Mouse (Mus musculus): ENCODE results near the gene Krtap28-10.

Krtap28-10 gene

GRCm38 (mm10) chr1:83042380-83042779 lies at the start of gene Krtap28-10:
Gene Krtap28-10, minus strand, starts transcription at chr1:83042480.
- no peak for DNase-seq (ENCODE audit: low spot score)

DNA sequence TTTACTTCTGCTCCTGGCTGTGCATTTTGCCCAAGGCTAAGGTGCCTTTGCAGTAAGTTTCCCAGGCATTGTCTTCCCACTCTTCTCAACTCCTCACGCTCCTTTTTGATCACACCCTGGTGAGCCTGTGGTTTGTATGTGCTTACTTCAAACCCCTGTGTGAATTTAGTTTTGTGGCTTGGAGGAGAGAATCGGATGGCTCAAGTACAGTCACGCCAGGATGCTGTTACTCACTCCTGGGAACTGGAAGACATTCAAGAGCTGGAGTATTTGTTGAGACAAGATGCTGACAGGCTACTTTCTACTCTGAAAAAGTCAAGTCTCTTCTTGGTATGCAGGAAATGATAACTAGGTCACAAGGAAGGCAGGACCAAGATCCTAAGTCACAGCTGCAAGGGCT lies 49.0 kb upstream of the Krtap28-10 start:
- no peak for DNase-seq (ENCODE audit: low spot score)

GRCm38 (mm10) chr1:83084790-83085189 lies 42.5 kb upstream of the Krtap28-10 start:
- DNase-seq (ENCODE audit: low spot score): no peak

GRCm38 (mm10) chr1:83077016-83077415 lies 34.7 kb upstream of the Krtap28-10 start:
- no peak for DNase-seq (ENCODE audit: low spot score)

DNA sequence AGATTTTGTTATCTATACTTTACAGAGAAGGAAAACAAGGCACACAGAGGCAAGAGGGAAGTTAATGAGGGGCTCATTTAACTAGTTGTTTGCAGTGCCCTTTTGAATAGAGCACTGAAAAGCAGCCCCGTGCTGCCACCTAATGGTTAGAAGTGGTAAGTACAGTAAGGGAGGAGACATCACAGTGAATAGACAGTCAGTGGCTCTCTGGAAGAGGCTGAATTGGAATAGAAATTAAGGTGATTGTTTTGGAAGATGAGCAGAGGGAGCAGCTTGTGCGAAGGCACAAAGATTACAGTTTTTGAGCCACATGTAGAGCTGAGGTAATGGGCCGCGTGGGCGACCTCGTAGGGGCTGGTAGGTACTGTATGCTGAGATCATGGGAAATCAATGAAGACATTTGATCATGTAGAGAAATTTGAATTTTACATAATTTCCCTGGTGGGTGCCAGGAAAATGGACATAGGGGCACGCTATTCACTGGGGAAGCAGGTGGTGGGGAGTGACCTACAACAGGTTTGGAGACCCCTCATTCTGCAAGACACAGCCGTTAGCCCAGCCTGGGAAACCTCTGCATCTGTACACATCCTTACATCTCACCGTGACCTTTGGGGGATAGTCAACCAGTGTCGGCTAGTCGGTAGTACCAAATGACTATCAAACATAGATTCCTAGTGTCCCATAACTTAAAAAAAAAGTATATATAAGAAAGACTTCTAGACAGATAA lies 34.1 kb upstream of the Krtap28-10 start:
- no peak for DNase-seq (ENCODE audit: low spot score)

DNA sequence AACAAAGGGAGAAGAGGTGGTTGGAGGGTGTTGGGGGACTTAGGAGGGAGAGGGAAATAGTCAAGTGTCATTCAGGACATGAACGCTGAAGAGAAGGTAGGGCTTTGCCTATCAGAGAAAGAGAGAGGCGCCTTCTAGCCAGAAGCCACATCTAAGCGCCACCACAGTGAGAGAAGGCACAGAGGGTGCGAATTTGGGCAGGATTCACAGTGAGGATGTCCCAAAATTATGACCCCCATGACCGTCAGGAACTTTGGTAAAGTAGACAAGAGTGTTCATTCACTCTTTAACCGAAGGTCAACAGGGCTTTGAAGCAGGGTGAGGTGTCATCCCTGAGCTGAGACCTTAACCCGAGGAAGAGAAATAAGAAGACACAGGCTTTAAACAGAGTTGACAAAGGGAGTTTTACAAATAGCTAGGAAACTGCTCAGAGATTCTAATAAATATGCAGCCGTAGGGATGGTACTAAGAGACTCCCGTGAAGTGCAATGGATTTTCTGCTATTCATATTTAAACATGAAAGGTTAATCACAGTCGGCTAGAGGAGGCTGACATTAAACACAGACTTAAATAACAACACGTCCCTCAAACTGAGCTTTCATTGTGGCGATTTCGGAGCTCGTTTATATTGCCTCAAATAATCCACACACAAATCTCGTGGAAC lies 33.4 kb upstream of the Krtap28-10 start:
- DNase-seq (ENCODE audit: low spot score): no peak

GRCm38 (mm10) chr1:83067205-83067604 lies 24.9 kb upstream of the Krtap28-10 start:
- no peak for DNase-seq (ENCODE audit: low spot score)

GRCm38 (mm10) chr1:83066577-83066976 lies 24.3 kb upstream of the Krtap28-10 start:
- DNase-seq (ENCODE audit: low spot score): no peak

DNA sequence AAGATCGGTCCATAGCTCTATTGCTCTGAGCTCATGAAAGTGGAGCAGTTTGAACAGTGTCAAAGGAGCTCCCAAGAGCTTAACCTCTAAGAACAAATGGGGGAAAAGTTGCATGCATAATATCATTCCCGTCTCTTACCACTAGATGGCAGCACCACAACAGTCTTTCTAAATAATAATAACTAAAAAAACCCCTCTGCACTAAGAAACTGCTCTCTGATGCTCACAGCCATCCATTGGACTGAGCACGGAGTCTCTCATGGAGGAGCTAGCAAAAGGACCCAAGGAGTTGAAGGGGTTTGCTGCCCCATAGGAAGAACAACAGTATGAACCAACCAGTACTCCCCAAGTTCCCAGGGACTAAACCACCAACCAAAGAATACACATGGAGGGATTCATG lies 22.6 kb upstream of the Krtap28-10 start:
- DNase-seq (ENCODE audit: low spot score): no peak

- no peak for DNase-seq (ENCODE audit: low spot score)
Observed at GRCm38 (mm10) chr1:83060643-83061042, 18.4 kb upstream of the Krtap28-10 start, which contains the start of gene Krtap28-13. Gene Krtap28-13, plus strand, starts transcription at chr1:83060930.

DNA sequence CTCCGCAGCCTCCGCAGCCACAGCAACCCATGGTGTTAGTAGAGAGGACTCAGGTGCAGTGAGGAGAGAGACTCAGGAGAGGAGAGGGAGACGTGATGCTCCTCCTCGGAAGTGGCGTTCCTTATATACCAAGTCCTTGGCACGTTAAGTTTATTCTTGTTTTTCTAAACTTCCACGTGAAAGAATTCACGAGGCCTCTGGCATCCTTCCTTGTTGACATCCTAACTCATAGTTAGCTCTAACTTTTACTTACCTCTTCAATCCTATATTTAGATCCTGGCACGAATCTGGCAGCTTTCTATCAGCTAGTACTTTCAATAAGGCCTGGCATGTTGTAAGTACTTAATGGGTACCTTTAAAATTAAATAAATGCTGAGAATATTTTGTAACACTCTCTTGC lies 17.0 kb upstream of the Krtap28-10 start, which contains the start of gene A030005K14Rik:
A030005K14Rik (minus strand) TSS at position 101 of the 400 bp plus-strand sequence.
- DNase-seq (ENCODE audit: low spot score): no peak

DNA sequence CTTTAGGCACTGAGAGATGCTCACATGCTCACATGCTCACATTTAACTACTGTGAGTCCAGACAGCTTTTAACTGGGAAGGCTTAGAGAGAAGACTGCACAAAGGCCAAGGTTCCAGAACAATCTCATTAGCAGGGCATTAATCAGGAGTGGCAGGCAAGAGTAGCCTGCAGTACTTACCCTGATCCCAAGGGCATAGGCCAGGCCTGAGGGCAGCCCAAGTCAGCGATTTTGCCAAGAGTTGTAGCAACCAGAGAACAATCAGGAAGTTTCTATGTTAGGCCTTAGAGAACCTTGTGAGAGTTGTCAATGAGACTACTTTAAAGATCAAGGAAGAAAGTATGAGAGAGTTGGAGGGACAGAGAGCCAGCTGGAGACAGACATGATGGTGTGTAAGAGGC lies 16.2 kb upstream of the Krtap28-10 start:
- no peak for DNase-seq (ENCODE audit: low spot score)

- DNase-seq (ENCODE audit: low spot score): no peak
Observed at GRCm38 (mm10) chr1:83044882-83045427, 2.7 kb upstream of the Krtap28-10 start, which contains the start of gene Gm47969. Gene Gm47969, plus strand, starts transcription at chr1:83044932.

GRCm38 (mm10) chr1:83039080-83039479 lies 3.2 kb downstream of the Krtap28-10 start:
- DNase-seq (ENCODE audit: low spot score): no peak

- peak; percentile 48 for DNase-seq (ENCODE audit: low spot score)
Observed at GRCm38 (mm10) chr1:83038109-83038672, 4.1 kb downstream of the Krtap28-10 start, which contains the start of gene Slc19a3. Gene Slc19a3, minus strand, starts transcription at chr1:83038448.

GRCm38 (mm10) chr1:83036892-83037667 lies 5.2 kb downstream of the Krtap28-10 start:
- no peak for DNase-seq (ENCODE audit: low spot score)

- DNase-seq (ENCODE audit: low spot score): no peak
Observed at GRCm38 (mm10) chr1:83034509-83034908, 7.8 kb downstream of the Krtap28-10 start.

DNA sequence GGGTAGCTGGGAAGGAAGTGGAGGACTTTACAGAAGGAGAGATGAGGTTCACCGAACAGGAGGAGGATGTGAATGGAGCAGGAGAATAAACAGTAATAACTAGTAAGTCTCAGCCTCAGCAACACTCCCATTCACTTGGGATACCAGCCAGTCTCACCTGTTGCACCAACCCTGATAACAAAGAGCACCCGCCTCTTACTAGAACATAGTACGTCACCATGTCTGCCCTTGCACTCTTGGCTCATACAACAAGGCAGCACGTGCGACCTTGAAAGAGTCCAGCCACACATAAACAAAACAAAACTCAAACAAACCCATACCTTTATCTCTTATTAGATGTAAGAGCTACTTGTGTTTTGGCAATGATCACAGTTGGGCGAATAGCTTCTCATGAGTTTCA lies 9.8 kb downstream of the Krtap28-10 start:
- no peak for DNase-seq (ENCODE audit: low spot score)

DNA sequence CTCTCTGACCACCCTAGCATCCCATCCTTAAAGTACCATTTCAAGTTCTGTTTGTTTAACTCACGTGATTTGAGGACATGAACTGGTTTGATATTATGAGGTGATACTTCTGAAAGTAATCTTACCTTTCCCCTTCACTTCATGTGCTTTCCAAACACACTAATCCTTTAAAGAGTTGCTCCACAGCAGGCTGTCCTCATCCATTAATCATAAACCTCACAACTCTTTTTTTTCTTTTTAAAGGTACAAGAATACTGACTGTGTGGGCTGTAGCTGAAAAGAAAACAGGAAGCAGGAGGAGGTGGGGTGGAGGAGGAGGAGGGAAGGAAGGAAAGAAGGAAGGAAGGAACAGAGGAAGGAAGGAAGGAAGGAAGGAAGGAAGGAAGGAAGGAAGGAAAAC lies 10.3 kb downstream of the Krtap28-10 start:
- no peak for DNase-seq (ENCODE audit: low spot score)

GRCm38 (mm10) chr1:83016556-83016955 lies 25.7 kb downstream of the Krtap28-10 start:
- DNase-seq (ENCODE audit: low spot score): no peak

GRCm38 (mm10) chr1:83015329-83015879 lies 26.9 kb downstream of the Krtap28-10 start:
- DNase-seq (ENCODE audit: low spot score): no peak

Data from ovary, postnatal 36 days (tissue).